Mouse (Mus musculus) heart, embryonic 14.5 days (tissue): ENCODE results near the gene Strap. TPM values are rescaled to one million over a fixed set of nuclear protein-coding genes. Genes with fewer than 3 reads are reported as not detected.

Experiments
- ATAC-seq: fragments of 200-750 bp; cut with Nextera tagmentation; 2 replicates; pipeline ENCODE4 v1.8.0; 2017; ENCODE audit warnings: low read depth, moderate TSS enrichment; ENCODE audit not compliant: insufficient number of reproducible peaks, insufficient read depth, low FRiP score
- H3K27ac ChIP-seq, 2 experiments: fragments of 200-500 bp in 1 of 2; fragments of 300-500 bp in 1 of 2; sonication (generic) in 1 of 2; replicated peaks in 1 of 2; 2 replicates each; pipeline ENCODE4 v1.5.1; 2012 to 2014; ENCODE audit warnings: low read depth in 2 of 2, low read length in 2 of 2, control low read depth in 1 of 2, mild to moderate bottlenecking in 1 of 2, mixed read lengths in 1 of 2; ENCODE audit not compliant: control insufficient read depth in 1 of 2, insufficient read depth in 1 of 2
- H3K27me3 ChIP-seq: fragments of 300-500 bp; sonication (generic); 2 replicates; pipeline ENCODE4 v1.6.1; 2014; ENCODE audit warnings: mild to moderate bottlenecking, low read length, control low read depth; ENCODE audit not compliant: control insufficient read depth, insufficient read depth
- H3K36me3 ChIP-seq: fragments of 300-500 bp; sonication (generic); 2 replicates; pipeline ENCODE4 v1.6.1; 2014; ENCODE audit warnings: mild to moderate bottlenecking, control low read depth, low read length, mixed read lengths; ENCODE audit not compliant: control insufficient read depth, insufficient read depth
- H3K4me1 ChIP-seq, 2 experiments: fragments of 200-500 bp in 1 of 2; fragments of 300-500 bp in 1 of 2; sonication (generic) in 1 of 2; 2 replicates each; pipeline ENCODE4 v1.6.1; 2012 to 2014; ENCODE audit warnings: low read length in 2 of 2, control low read depth in 1 of 2, mixed read lengths in 1 of 2; ENCODE audit not compliant: control insufficient read depth in 2 of 2, insufficient read depth in 2 of 2
- H3K4me2 ChIP-seq: fragments of 300-500 bp; sonication (generic); 2 replicates; pipeline ENCODE4 v1.6.1; 2014; ENCODE audit warnings: mild to moderate bottlenecking, low read length
- H3K4me3 ChIP-seq, 2 experiments: fragments of 200-500 bp in 1 of 2; fragments of 300-500 bp in 1 of 2; sonication (generic) in 1 of 2; 2 replicates each; pipeline ENCODE4 v1.5.1; 2012 to 2014; ENCODE audit warnings: low read length in 2 of 2, mild to moderate bottlenecking in 2 of 2, control low read depth in 1 of 2, low read depth in 1 of 2, moderate library complexity in 1 of 2; ENCODE audit not compliant: control insufficient read depth in 1 of 2, insufficient read depth in 1 of 2
- H3K9ac ChIP-seq: fragments of 300-500 bp; sonication (generic); 2 replicates; pipeline ENCODE4 v1.6.1; 2014; ENCODE audit warnings: mild to moderate bottlenecking, low read length
- H3K9me3 ChIP-seq: fragments of 300-500 bp; sonication (generic); 2 replicates; pipeline ENCODE4 v1.6.1; 2016; ENCODE audit warnings: low read length, control low read depth; ENCODE audit not compliant: control insufficient read depth
- WGBS: fragments of 180-500 bp; shearing (Covaris S2); extraction: QIAGEN DNeasy Blood & Tissue Kit; methylation state at CpG from one replicate; pipeline ENCODE4 v1.1.7; 2014; 5-methylcytosine and 5-hydroxymethylcytosine counted together
- polyA plus RNA-seq: library from polyadenylated mRNA; unstranded; fragments of >200 nt; fragmentation: Nextera tagmentation; extraction: Ambion mirVana; gene quantifications from 2 replicates; pipeline ENCODE4 v1.2.1, GENCODE M21; 2014

Gene Strap
- polyA plus RNA-seq = 123 TPM in 2 replicates

- peak; percentile 95 for ATAC-seq
- Histone ChIP-seq H3K9ac (peak within 1 kb of the TSS; percentile 91), H3K4me2 (peak within 1 kb of the TSS; percentile 83), H3K27me3 (no peaks in the 10 kb centered on the region), H3K4me1 (peaks cover 6 to 16% of the 10 kb centered on the region in 2 experiments), H3K27ac (peak within 1 kb of the TSS; percentile 59 to 84), H3K9me3 (no peaks in the 10 kb centered on the region), H3K4me3 (peak within 1 kb of the TSS; percentile 79 to 99), H3K36me3 (peaks cover 25% of the 10 kb centered on the region)
- WGBS = under 1% methylated on average over 75 of the region's 86 CpGs
Measured at GRCm38 (mm10) chr6:137734846-137735609, at the start of gene Strap. Strap (plus strand) TSS chr6:137735078.

GRCm38 (mm10) chr6:137687667-137688066 lies 47.2 kb upstream of the Strap start:
- Histone ChIP-seq H3K4me2 (no peak overlapping the region), H3K4me1 (no peaks in the 10 kb centered on the region), H3K27ac (no peak overlapping the region), H3K27me3 (no peaks in the 10 kb centered on the region), H3K36me3 (no peaks in the 10 kb centered on the region), H3K4me3 (no peak overlapping the region), H3K9me3 (no peaks in the 10 kb centered on the region), H3K9ac (no peak overlapping the region)
- WGBS = 90% methylated on average over 5 of the region's 5 CpGs
- ATAC-seq = no peak

GRCm38 (mm10) chr6:137688079-137688478 lies 46.8 kb upstream of the Strap start:
- H3K9me3 ChIP-seq = no peaks in the 10 kb centered on the region
- 78% methylated on average over 3 of the region's 3 CpGs for WGBS
- no peaks in the 10 kb centered on the region for H3K4me1 ChIP-seq
- H3K27ac ChIP-seq = no peak overlapping the region
- H3K4me2 ChIP-seq = no peak overlapping the region
- H3K27me3 ChIP-seq = no peaks in the 10 kb centered on the region
- no peak overlapping the region for H3K4me3 ChIP-seq
- H3K9ac ChIP-seq = no peak overlapping the region
- ATAC-seq = no peak
- no peaks in the 10 kb centered on the region for H3K36me3 ChIP-seq

- Histone ChIP-seq H3K9ac (no peak overlapping the region), H3K4me1 (no peaks in the 10 kb centered on the region), H3K36me3 (no peaks in the 10 kb centered on the region), H3K27me3 (no peaks in the 10 kb centered on the region), H3K9me3 (no peaks in the 10 kb centered on the region), H3K4me2 (no peak overlapping the region), H3K4me3 (no peak overlapping the region), H3K27ac (no peak overlapping the region)
- 76% methylated on average over 11 of the region's 11 CpGs for WGBS
- ATAC-seq = no peak
Measured at GRCm38 (mm10) chr6:137688506-137689105, 46.3 kb upstream of the Strap start.

- H3K27ac ChIP-seq = peak overlapping the region in 1 of 2 experiments; percentile 55; a peak in 3 of 4 replicates
- no peaks in the 10 kb centered on the region for H3K36me3 ChIP-seq
- no peak overlapping the region for H3K4me3 ChIP-seq
- H3K4me2 ChIP-seq = no peak overlapping the region
- no peaks in the 10 kb centered on the region for H3K4me1 ChIP-seq
- ATAC-seq = no peak
- WGBS = 43% methylated on average over 2 of the region's 2 CpGs
- no peak overlapping the region for H3K9ac ChIP-seq
- H3K9me3 ChIP-seq = no peaks in the 10 kb centered on the region
- H3K27me3 ChIP-seq = no peaks in the 10 kb centered on the region
Measured at GRCm38 (mm10) chr6:137690550-137691119, 44.2 kb upstream of the Strap start.

GRCm38 (mm10) chr6:137694310-137694709 lies 40.6 kb upstream of the Strap start:
- ATAC-seq = no peak
- H3K9ac ChIP-seq = no peak overlapping the region
- H3K9me3 ChIP-seq = peaks cover 4% of the 10 kb centered on the region; the same call in 1 of the 2 replicates
- H3K4me1 ChIP-seq = peaks cover 2 to 9% of the 10 kb centered on the region in 2 experiments; a peak in 3 of 4 replicates
- no peak overlapping the region for H3K27ac ChIP-seq
- 63% methylated on average over 2 of the region's 2 CpGs for WGBS
- H3K4me3 ChIP-seq = no peak overlapping the region
- H3K4me2 ChIP-seq = no peak overlapping the region
- no peaks in the 10 kb centered on the region for H3K27me3 ChIP-seq
- H3K36me3 ChIP-seq = no peaks in the 10 kb centered on the region

- Histone ChIP-seq H3K27ac (no peak overlapping the region), H3K4me3 (no peak overlapping the region), H3K4me2 (no peak overlapping the region), H3K4me1 (peaks cover 2 to 9% of the 10 kb centered on the region in 2 experiments; a peak in 3 of 4 replicates), H3K27me3 (no peaks in the 10 kb centered on the region), H3K9me3 (peaks cover 4% of the 10 kb centered on the region; the same call in 1 of the 2 replicates), H3K36me3 (no peaks in the 10 kb centered on the region), H3K9ac (no peak overlapping the region)
- ATAC-seq = no peak
- WGBS = 82% methylated on average over 8 of the region's 8 CpGs
Measured at GRCm38 (mm10) chr6:137695046-137695445, 39.8 kb upstream of the Strap start.
